Mouse (Mus musculus) liver, embryonic 14.5 days (tissue): ENCODE measurements at regions not wholly inside any gene's neighbourhood (a gene's known extent, or its start where the extent isn't known, plus 50 kb on each side); places are given as distances from the start of the nearest gene placed in this dataset.

ENCODE experiments used
- CTCF ChIP-seq: IDR thresholded peaks from 2 replicates; pipeline ENCODE4 v1.5.1; 2016; ENCODE audit warnings: antibody characterized with exemption, low read depth, control low read depth
- EP300 ChIP-seq: IDR thresholded peaks from 2 replicates; pipeline ENCODE4 v1.6.1; 2016; ENCODE audit warnings: antibody characterized with exemption, low read depth

DNA sequence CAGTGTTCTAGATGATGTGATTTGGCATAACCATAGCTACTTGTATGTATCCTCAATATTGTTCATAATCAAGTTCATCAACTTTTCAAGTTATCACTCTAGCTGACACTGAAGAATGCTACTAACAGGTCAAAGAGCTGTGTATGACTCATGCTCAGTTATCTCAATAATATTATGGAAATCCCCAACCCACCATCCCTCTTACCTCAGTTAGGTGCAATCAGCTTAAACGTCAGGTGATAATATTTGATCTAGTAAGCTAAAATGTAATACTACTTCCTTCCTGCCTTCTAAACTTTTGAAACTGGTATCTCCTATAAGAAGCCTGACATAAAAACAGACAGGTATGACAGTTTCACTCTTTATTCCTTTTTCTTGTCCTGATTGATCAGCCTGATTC is 474.6 kb downstream of the Gm11232 start:
- TF ChIP-seq CTCF, result no peak
- no peak for TF ChIP-seq EP300
